8 mouse cellular contexts compared by ENCODE assay signal in genomic region chr2:5097786-5098445, GRCm38 (mm10). TPM values are rescaled to one million over a fixed set of nuclear protein-coding genes. Genes with fewer than 3 reads are reported as not detected.
DNase-seq lines count a peak whose midpoint lies in the region; ATAC-seq lines count a peak whose summit lies in the region.

No protein-coding gene starts in this region.

- H3K9ac ChIP-seq in heart, embryonic 15.5 days: peak overlapping the region; percentile 20; the same call in 1 of the 2 replicates
- H3K9ac ChIP-seq in forebrain, embryonic 13.5 days: peak overlapping the region; percentile 52
- no peak overlapping the region for H3K9ac ChIP-seq in liver, embryonic 12.5 days
- H3K9ac ChIP-seq in stomach, embryonic 16.5 days (ENCODE audit: low read length): peak overlapping the region; percentile 57

- no peaks in the 10 kb centered on the region for H3K9me3 ChIP-seq in heart, embryonic 15.5 days (replicated peaks)
- H3K9me3 ChIP-seq in forebrain, embryonic 13.5 days (replicated peaks): no peaks in the 10 kb centered on the region
- no peaks in the 10 kb centered on the region for H3K9me3 ChIP-seq in liver, embryonic 12.5 days (replicated peaks)
- H3K9me3 ChIP-seq in stomach, embryonic 16.5 days (replicated peaks; ENCODE audit: control insufficient read depth, low read length): 0 out of 2 replicates have a peak, but pooled peaks cover 7% of the 10 kb centered on the region

- H3K4me1 ChIP-seq in heart, embryonic 15.5 days (replicated peaks): peaks cover 6% of the 10 kb centered on the region; the same call in 1 of the 2 replicates
- peaks cover 12% of the 10 kb centered on the region; the same call in 1 of the 2 replicates for H3K4me1 ChIP-seq in forebrain, embryonic 13.5 days
- no peaks in the 10 kb centered on the region for H3K4me1 ChIP-seq in liver, embryonic 12.5 days
- H3K4me1 ChIP-seq in stomach, embryonic 16.5 days (ENCODE audit: control insufficient read depth, insufficient read depth, low read length): peaks cover 11% of the 10 kb centered on the region; the same call in 1 of the 2 replicates

- H3K27me3 ChIP-seq in heart, embryonic 15.5 days: peaks cover 3% of the 10 kb centered on the region; the same call in 1 of the 2 replicates
- no peaks in the 10 kb centered on the region for H3K27me3 ChIP-seq in forebrain, embryonic 13.5 days
- H3K27me3 ChIP-seq in liver, embryonic 12.5 days (replicated peaks): peaks cover 30% of the 10 kb centered on the region
- no peaks in the 10 kb centered on the region for H3K27me3 ChIP-seq in stomach, embryonic 16.5 days (ENCODE audit: control insufficient read depth, insufficient read depth, low read length)

- no peaks in the 10 kb centered on the region for H3K36me3 ChIP-seq in heart, embryonic 15.5 days
- no peaks in the 10 kb centered on the region for H3K36me3 ChIP-seq in forebrain, embryonic 13.5 days (ENCODE audit: poor library complexity, severe bottlenecking)
- H3K36me3 ChIP-seq in liver, embryonic 12.5 days: no peaks in the 10 kb centered on the region
- no peaks in the 10 kb centered on the region for H3K36me3 ChIP-seq in stomach, embryonic 16.5 days (ENCODE audit: control insufficient read depth, insufficient read depth, low read length)

- H3K27ac ChIP-seq in heart, embryonic 15.5 days: no peak overlapping the region
- H3K27ac ChIP-seq in forebrain, embryonic 13.5 days: peak overlapping the region; percentile 65
- H3K27ac ChIP-seq in liver, embryonic 12.5 days: no peak overlapping the region
- H3K27ac ChIP-seq in stomach, embryonic 16.5 days (ENCODE audit: low read length): no peak overlapping the region

- 13% methylated on average over 20 of the region's 20 CpGs for WGBS in heart, embryonic 15.5 days
- WGBS in forebrain, embryonic 13.5 days: 33% methylated on average over 20 of the region's 20 CpGs
- 9% methylated on average over 20 of the region's 20 CpGs for WGBS in liver, embryonic 12.5 days (ENCODE audit: insufficient replicate concordance)
- WGBS in stomach, embryonic 16.5 days: 19% methylated on average over 20 of the region's 20 CpGs

- 0 out of 2 replicates have a peak, but pooled peaks have one; percentile 22 for ATAC-seq in heart, embryonic 15.5 days (replicated peaks; ENCODE audit: insufficient number of reproducible peaks, insufficient read depth, low FRiP score, low read depth)
- peak; percentile 68 for ATAC-seq in forebrain, embryonic 13.5 days
- ATAC-seq in liver, embryonic 12.5 days: no peak
- no peak for ATAC-seq in stomach, embryonic 16.5 days (ENCODE audit: insufficient read depth, low FRiP score)

- peak overlapping the region; percentile 64 for H3K4me2 ChIP-seq in heart, embryonic 15.5 days
- H3K4me2 ChIP-seq in forebrain, embryonic 13.5 days: peak overlapping the region; percentile 55
- peak overlapping the region; percentile 35 for H3K4me2 ChIP-seq in liver, embryonic 12.5 days
- peak overlapping the region; percentile 49 for H3K4me2 ChIP-seq in stomach, embryonic 16.5 days (ENCODE audit: low read depth, low read length)

- peak overlapping the region; percentile 34 for H3K4me3 ChIP-seq in heart, embryonic 15.5 days
- peak overlapping the region; percentile 22 for H3K4me3 ChIP-seq in forebrain, embryonic 13.5 days
- H3K4me3 ChIP-seq in liver, embryonic 12.5 days: no peak overlapping the region
- peak overlapping the region; percentile 16 for H3K4me3 ChIP-seq in stomach, embryonic 16.5 days (replicated peaks; ENCODE audit: low read length)

- no peak for DNase-seq in heart, adult 8-10 months (ENCODE audit: low spot score)
- peak; percentile 46 for DNase-seq in R1 (ENCODE audit: low read depth, low spot score)
- DNase-seq in frontal cortex, postnatal 10 days (ENCODE audit: low spot score in 2 of 2): no peak
- no peak for DNase-seq in lung, postnatal 25 days (ENCODE audit: low spot score)

RNA-seq across cellular contexts. Expression of gene Optn, which starts 34.1 kb away (rescaled TPM):
- polyA plus RNA-seq in heart, embryonic 15.5 days (2015; fragmentation: Nextera tagmentation; extraction: Ambion mirVana): 14.6 and 15.1 TPM in 2 replicates
- total RNA-seq in heart, adult 8-10 months (2022): 100 to 1,000 TPM in 1 of 4 experiments, 10 to 100 TPM in 3; 81.2 to 101 (median 95.0) TPM
- polyA plus RNA-seq in forebrain, embryonic 13.5 days (2015; fragmentation: Nextera tagmentation; extraction: Ambion mirVana): 2.8 and 3.3 TPM in 2 replicates
- polyA plus RNA-seq in liver, embryonic 12.5 days (2016; fragmentation: Nextera tagmentation; extraction: Ambion mirVana): 18.5 and 18.7 TPM in 2 replicates
- 17.6 and 18.6 TPM in 2 replicates for polyA plus RNA-seq in stomach, embryonic 16.5 days (2015; fragmentation: Nextera tagmentation; extraction: Ambion mirVana)

RNA-seq across cellular contexts. Expression of gene Ccdc3, which starts 39.7 kb away (rescaled TPM):
- polyA plus RNA-seq in heart, embryonic 15.5 days (2015; fragmentation: Nextera tagmentation; extraction: Ambion mirVana): 6.8 and 9.4 TPM in 2 replicates
- 1 to 10 TPM; 2.2 to 3.2 (median 3.1) TPM for total RNA-seq in heart, adult 8-10 months (2022)
- 2.0 and 2.7 TPM in 2 replicates for polyA plus RNA-seq in forebrain, embryonic 13.5 days (2015; fragmentation: Nextera tagmentation; extraction: Ambion mirVana)
- polyA plus RNA-seq in liver, embryonic 12.5 days (2016; fragmentation: Nextera tagmentation; extraction: Ambion mirVana): 10.2 and 13.9 TPM in 2 replicates
- polyA plus RNA-seq in stomach, embryonic 16.5 days (2015; fragmentation: Nextera tagmentation; extraction: Ambion mirVana): 20.7 and 21.2 TPM in 2 replicates

Comparison
In these comparisons a context has a peak if more than half of its experiments do, and no peak if none do; other contexts are left out.
1. ATAC-seq: peak in heart, embryonic 15.5 days (single experiment) and forebrain, embryonic 13.5 days (single experiment); none in liver, embryonic 12.5 days (single experiment) and stomach, embryonic 16.5 days (single experiment).
2. Peak in every context shown above with its lines, with median percentiles within 50 percentile points of each other: H3K4me2 ChIP-seq.